Mouse (Mus musculus): ENCODE data around the gene Actn1.

GRCm38 (mm10) chr12:80234226-80234625, 25.9 kb downstream of the Actn1 start:
- no peak for TF ChIP-seq POLR2A (IDR thresholded peaks at IDR 0.05; ENCODE audit: insufficient read depth, low read length)
- no peak for TF ChIP-seq CTCF (IDR thresholded peaks at IDR 0.05; ENCODE audit: low read depth, low read length)
